Mouse (Mus musculus) left cerebral cortex, postnatal 14 days (tissue): Measurements from ENCODE around the gene Gm21477. TPM values are rescaled to one million over a fixed set of nuclear protein-coding genes. Genes with fewer than 3 reads are reported as not detected.
"Not testable (repeated sequence)": the region's sequence is repeated elsewhere in the genome, so short reads cannot be mapped to it uniquely, and the experiment has no call there.

ENCODE experiments used
- DNase-seq, 2 experiments: peaks; one replicate each; pipeline ENCODE4 v3.0.0; 2021 to 2022; ENCODE audit warnings: low spot score in 2 of 2, mixed read lengths in 1 of 2
- intact Hi-C: fragments of 180-260 bp; cut with DNase I; formaldehyde crosslinking; loops from one replicate; pipeline ENCODE4 v1.15.1; 2025
- long read RNA-seq, 2 experiments: library from polyadenylated mRNA; stranded (forward); transcript quantifications; one replicate each; pipeline ENCODE4 v2.0.0; 2021
- total RNA-seq, 2 experiments: library from RNA; stranded (reverse); gene quantifications; 2 replicates each; pipeline ENCODE4 v1.2.3; 2021

The Gm21477 gene
- total RNA-seq = not detected
- long read RNA-seq, experiment 1 = 0 reads
- long read RNA-seq, experiment 2 = 0 reads

- DNase-seq, intact Hi-C loops: not testable (repeated sequence)
Measured at GRCm38 (mm10) chrY:87116521-87116920, at the start of gene Gm21477. TSS of gene Gm21477 (plus strand) at chrY:87116821.
